Mouse (Mus musculus) leukemia stem cell, adult 10-12 weeks (primary cell): ENCODE data around the gene Nup54. TPM values are rescaled to one million over a fixed set of nuclear protein-coding genes. Genes with fewer than 3 reads are reported as not detected.

Source experiments
- polyA plus RNA-seq: library from polyadenylated mRNA; stranded (reverse); fragments of >175 nt; gene quantifications from 2 replicates; pipeline ENCODE4 v1.2.3, GENCODE M21; 2012; ENCODE audit warnings: low replicate concordance

The Nup54 gene
- polyA plus RNA-seq, result 2.9 and 27.9 TPM in 2 replicates

GRCm38 (mm10) chr5:92435025-92435584 lies at the start of gene Nup54:
Gene Nup54 (minus strand): TSS chr5:92435219.

Other genes with a start within 250 kb of the Nup54 start
- gene U90926, start 219.8 kb downstream of the Nup54 start, polyA plus RNA-seq, result not detected in 2 replicates
- not detected in 2 replicates for gene Ppef2, start 178.9 kb downstream of the Nup54 start, polyA plus RNA-seq
- gene Naaa, start 157.0 kb downstream of the Nup54 start, polyA plus RNA-seq, result 9.9 and 20.4 TPM in 2 replicates
- gene Sdad1, start 124.7 kb downstream of the Nup54 start, polyA plus RNA-seq, result 53.0 and 55.4 TPM in 2 replicates
- gene Cxcl9, start 107.1 kb downstream of the Nup54 start, polyA plus RNA-seq, result 1.5 and 2.3 TPM in 2 replicates
- not detected in 2 replicates for gene Art3, start 103.4 kb downstream of the Nup54 start, polyA plus RNA-seq
- gene Cxcl10, start 86.3 kb downstream of the Nup54 start, polyA plus RNA-seq, result 0.77 TPM in 1 of 2 replicates, not detected in the other
- 6.4 and 7.3 TPM in 2 replicates for gene Scarb2, start 71.6 kb upstream of the Nup54 start, polyA plus RNA-seq
- not detected in 2 replicates for gene Fam47e, start 119.8 kb upstream of the Nup54 start, polyA plus RNA-seq
- gene Stbd1, start 167.8 kb upstream of the Nup54 start, polyA plus RNA-seq, result 0.34 and 0.85 TPM in 2 replicates
- gene Ccdc158, start 240.1 kb upstream of the Nup54 start, polyA plus RNA-seq, result not detected in 2 replicates
- gene Shroom3, start 248.2 kb upstream of the Nup54 start, polyA plus RNA-seq, result 0.15 and 1.7 TPM in 2 replicates